Mouse (Mus musculus) thymus, adult 2 months (tissue): ENCODE measurements around the gene Clstn2. TPM values are rescaled to one million over a fixed set of nuclear protein-coding genes. Genes with fewer than 3 reads are reported as not detected.

Experiments
- DNase-seq: peaks from one replicate; pipeline ENCODE4 v3.0.0; 2021
- H3K27ac ChIP-seq: fragments of 200-500 bp; 2 replicates; pipeline ENCODE4 v1.5.1; 2012; ENCODE audit warnings: low read length, control low read depth; ENCODE audit not compliant: control insufficient read depth, insufficient read depth
- H3K27me3 ChIP-seq: fragments of 200-500 bp; 2 replicates; pipeline ENCODE4 v1.6.1; 2012; ENCODE audit warnings: mild to moderate bottlenecking, low read length, moderate library complexity, mixed read lengths; ENCODE audit not compliant: control insufficient read depth, insufficient read depth
- H3K36me3 ChIP-seq: fragments of 200-500 bp; 2 replicates; pipeline ENCODE4 v1.6.1; 2012; ENCODE audit warnings: mild to moderate bottlenecking, low read length, moderate library complexity; ENCODE audit not compliant: control insufficient read depth, insufficient read depth
- H3K4me1 ChIP-seq: fragments of 200-500 bp; replicated peaks from 2 replicates; pipeline ENCODE4 v1.6.1; 2012; ENCODE audit warnings: low read length; ENCODE audit not compliant: control insufficient read depth, insufficient read depth
- H3K4me3 ChIP-seq: fragments of 200-500 bp; 2 replicates; pipeline ENCODE4 v1.5.1; 2012; ENCODE audit warnings: mild to moderate bottlenecking, low read length, control low read depth, moderate library complexity; ENCODE audit not compliant: control insufficient read depth, insufficient read depth
- CTCF ChIP-seq: fragments of 200-500 bp; IDR thresholded peaks from 2 replicates; pipeline ENCODE4 v1.5.1; 2012; ENCODE audit warnings: mild to moderate bottlenecking, control low read depth, low read length, moderate library complexity, borderline replicate concordance; ENCODE audit not compliant: control insufficient read depth, poor library complexity, insufficient read depth; ENCODE audit errors: extremely low read depth
- POLR2A ChIP-seq: fragments of 200-500 bp; IDR thresholded peaks from 2 replicates; pipeline ENCODE4 v1.6.1; 2012; ENCODE audit warnings: mild to moderate bottlenecking, low read length, control low read depth, moderate library complexity; ENCODE audit not compliant: control insufficient read depth, poor library complexity, insufficient read depth; ENCODE audit errors: extremely low read depth
- WGBS: fragments of 180-500 bp; shearing (Covaris S2); methylation state at CpG from one replicate; pipeline ENCODE4 v1.1.7; 2018; 5-methylcytosine and 5-hydroxymethylcytosine counted together
- polyA plus RNA-seq: library from polyadenylated mRNA; depleted of rRNA; stranded (reverse); fragments of >200 nt; gene quantifications from 2 replicates; pipeline ENCODE4 v1.2.3, GENCODE M21; 2012; rRNA removed

Clstn2 gene
- 0.24 and 0.27 TPM in 2 replicates for polyA plus RNA-seq

- no peaks in the 10 kb centered on the region for H3K27me3 ChIP-seq
- peak; percentile 5 for DNase-seq
- H3K27ac ChIP-seq = no peak within 1 kb of the TSS
- TF ChIP-seq POLR2A (no peak), CTCF (no peak)
- no peaks in the 10 kb centered on the region for H3K36me3 ChIP-seq
- H3K4me1 ChIP-seq = no peaks in the 10 kb centered on the region
- H3K4me3 ChIP-seq = no peak within 1 kb of the TSS
- 2% methylated on average over 73 of the region's 73 CpGs for WGBS
Measured at GRCm38 (mm10) chr9:98032573-98033272, at the start of gene Clstn2. Gene Clstn2, minus strand, starts transcription at chr9:98033181.

- Histone ChIP-seq H3K27me3 (no peaks in the 10 kb centered on the region), H3K4me1 (no peaks in the 10 kb centered on the region), H3K4me3 (no peak overlapping the region), H3K27ac (no peak overlapping the region), H3K36me3 (no peaks in the 10 kb centered on the region)
- no peak for DNase-seq
- 87% methylated on average over 5 of the region's 5 CpGs for WGBS
- no peak for TF ChIP-seq POLR2A
- no peak for TF ChIP-seq CTCF
Measured at GRCm38 (mm10) chr9:98067767-98068166, 34.8 kb upstream of the Clstn2 start.

DNA sequence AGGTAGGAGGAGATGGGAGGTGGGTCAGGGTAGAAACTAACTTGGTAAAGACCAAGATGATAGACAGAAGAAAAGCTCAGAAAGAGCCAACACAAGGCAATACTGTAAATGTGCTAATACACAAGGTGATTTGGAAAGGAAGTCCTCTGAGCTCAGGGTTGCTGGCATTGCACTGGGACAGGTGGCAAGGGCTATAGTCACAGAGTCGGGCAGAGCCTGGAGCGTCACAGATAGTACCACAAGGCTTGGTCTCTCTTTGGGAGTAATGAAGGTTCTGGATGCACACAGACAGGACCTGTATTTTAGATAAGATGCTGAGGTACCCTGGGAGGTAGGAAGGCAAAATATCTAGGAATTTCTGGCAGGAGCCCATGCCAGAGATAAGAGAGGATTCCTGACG is 28.7 kb upstream of the Clstn2 start:
- no peaks in the 10 kb centered on the region for H3K27me3 ChIP-seq
- no peak for DNase-seq
- WGBS = 80% methylated on average over 3 of the region's 3 CpGs
- no peak overlapping the region for H3K27ac ChIP-seq
- no peak overlapping the region for H3K4me3 ChIP-seq
- TF ChIP-seq POLR2A (no peak), CTCF (no peak)
- no peaks in the 10 kb centered on the region for H3K36me3 ChIP-seq
- no peaks in the 10 kb centered on the region for H3K4me1 ChIP-seq

DNA sequence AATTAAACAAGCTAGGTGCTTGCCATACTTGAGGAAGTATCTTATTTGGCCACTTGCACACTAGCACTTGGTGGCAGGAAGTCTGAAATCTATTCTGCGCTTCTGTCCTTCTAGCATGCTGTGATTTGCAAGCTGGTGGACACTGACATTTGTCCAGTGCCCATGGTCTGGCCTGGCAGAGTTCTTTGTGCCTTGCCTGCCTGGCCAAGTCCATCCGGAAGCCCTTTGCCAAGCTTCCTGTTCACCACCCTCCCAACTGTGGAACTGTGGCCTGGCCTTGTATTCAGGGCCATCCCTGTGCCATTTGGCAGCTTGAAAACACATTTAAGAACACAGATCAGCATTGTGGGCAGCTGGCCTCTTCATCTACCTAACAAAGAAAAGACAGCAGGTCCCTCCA is 24.3 kb upstream of the Clstn2 start:
- Histone ChIP-seq H3K36me3 (no peaks in the 10 kb centered on the region), H3K27me3 (no peaks in the 10 kb centered on the region), H3K4me3 (no peak overlapping the region), H3K4me1 (no peaks in the 10 kb centered on the region), H3K27ac (no peak overlapping the region)
- DNase-seq = no peak
- 86% methylated on average over 2 of the region's 2 CpGs for WGBS
- TF ChIP-seq CTCF (no peak), POLR2A (no peak)

DNA sequence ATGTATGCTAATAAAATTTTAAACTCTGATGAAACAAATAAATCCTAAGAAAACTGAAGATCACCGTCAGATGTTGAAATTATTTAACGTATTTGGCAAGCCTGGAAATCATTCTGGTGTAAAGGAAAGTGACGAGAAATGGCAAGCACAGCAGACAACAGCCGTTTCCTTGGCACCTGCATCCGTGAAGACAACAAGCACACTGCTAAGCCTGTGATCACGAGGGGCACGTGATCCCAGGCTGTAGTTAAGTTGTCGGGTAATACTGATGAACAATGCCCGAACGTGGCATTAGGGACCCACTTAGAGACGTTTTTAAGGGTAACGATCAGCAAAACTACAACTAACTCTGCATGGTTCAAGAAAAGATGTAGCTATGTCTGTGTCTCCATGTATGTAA is 18.4 kb upstream of the Clstn2 start:
- Histone ChIP-seq H3K4me3 (no peak overlapping the region), H3K36me3 (no peaks in the 10 kb centered on the region), H3K4me1 (no peaks in the 10 kb centered on the region), H3K27me3 (no peaks in the 10 kb centered on the region), H3K27ac (no peak overlapping the region)
- 86% methylated on average over 12 of the region's 12 CpGs for WGBS
- no peak for DNase-seq
- TF ChIP-seq CTCF = no peak

- TF ChIP-seq CTCF = no peak
- TF ChIP-seq POLR2A = no peak
- H3K4me3 ChIP-seq = no peak overlapping the region
- WGBS = 5% methylated on average over 38 of the region's 38 CpGs
Measured at GRCm38 (mm10) chr9:98033273-98033855, 383 bp upstream of the Clstn2 start.

GRCm38 (mm10) chr9:98031898-98032572 is 946 bp downstream of the Clstn2 start:
- TF ChIP-seq CTCF (no peak), POLR2A (no peak)
- Histone ChIP-seq H3K27ac (no peak overlapping the region), H3K4me1 (no peaks in the 10 kb centered on the region), H3K4me3 (no peak overlapping the region), H3K36me3 (no peaks in the 10 kb centered on the region), H3K27me3 (no peaks in the 10 kb centered on the region)
- no peak for DNase-seq
- WGBS = 9% methylated on average over 31 of the region's 31 CpGs

More at GRCm38 (mm10) chr9:98033273-98033855, 383 bp upstream of the Clstn2 start:
- DNase-seq = no peak
- H3K27ac ChIP-seq = no peak overlapping the region
- H3K27me3 ChIP-seq = no peaks in the 10 kb centered on the region
- H3K4me1 ChIP-seq = no peaks in the 10 kb centered on the region
- H3K36me3 ChIP-seq = no peaks in the 10 kb centered on the region
